Mouse (Mus musculus): Measurements from ENCODE around the gene Fam162a. TPM values are rescaled to one million over a fixed set of nuclear protein-coding genes. Genes with fewer than 3 reads are reported as not detected.

The Fam162a gene
- polyA plus RNA-seq, 1 experiment = 159 TPM

- Histone ChIP-seq H3K9me3 (replicated peaks; ENCODE audit: control insufficient read depth, insufficient read depth, low read length, poor library complexity, severe bottlenecking) (peaks cover 8% of the 10 kb centered on the region; the same call in 1 of the 2 replicates), H3K9ac (ENCODE audit: low read depth, poor library complexity, severe bottlenecking) (no peak overlapping the region), H3K27me3 (ENCODE audit: control insufficient read depth, insufficient read depth, low read length, poor library complexity, severe bottlenecking) (no peaks in the 10 kb centered on the region), H3K4me1 (ENCODE audit: control insufficient read depth, insufficient read depth, low read length) (no peaks in the 10 kb centered on the region), H3K27ac (ENCODE audit: insufficient read depth, low read length) (no peak overlapping the region), H3K36me3 (ENCODE audit: control insufficient read depth, insufficient read depth, low read length, poor library complexity, severe bottlenecking) (peaks cover 7% of the 10 kb centered on the region), H3K4me3 (ENCODE audit: low read depth, low read length) (no peak overlapping the region)
- TF ChIP-seq POLR2A (IDR thresholded peaks at IDR 0.05; ENCODE audit: insufficient read depth, low read length) (no peak), EP300 (IDR thresholded peaks at IDR 0.05; ENCODE audit: insufficient read depth, low read depth, low read length) (no peak), CTCF (IDR thresholded peaks at IDR 0.05; ENCODE audit: low read depth, low read length) (no peak)
These were observed 22.7 kb upstream of the Fam162a start for GRCm38 (mm10) chr16:36094079-36094478.

- TF ChIP-seq POLR2A (IDR thresholded peaks at IDR 0.05; ENCODE audit: insufficient read depth, low read length) = no peak
- no peak for TF ChIP-seq CTCF (IDR thresholded peaks at IDR 0.05; ENCODE audit: low read depth, low read length)
- 0 out of 2 replicates have a peak, but pooled peaks have one; percentile 13 for TF ChIP-seq EP300 (IDR thresholded peaks at IDR 0.05; ENCODE audit: insufficient read depth, low read depth, low read length)
- Histone ChIP-seq H3K36me3 (ENCODE audit: control insufficient read depth, insufficient read depth, low read length, poor library complexity, severe bottlenecking) (peaks cover 23% of the 10 kb centered on the region), H3K9me3 (replicated peaks; ENCODE audit: control insufficient read depth, insufficient read depth, low read length, poor library complexity, severe bottlenecking) (no peaks in the 10 kb centered on the region), H3K27ac (ENCODE audit: insufficient read depth, low read length) (no peak overlapping the region; the same call in 1 of the 2 replicates), H3K9ac (ENCODE audit: low read depth, poor library complexity, severe bottlenecking) (no peak overlapping the region), H3K27me3 (ENCODE audit: control insufficient read depth, insufficient read depth, low read length, poor library complexity, severe bottlenecking) (no peaks in the 10 kb centered on the region), H3K4me1 (ENCODE audit: control insufficient read depth, insufficient read depth, low read length) (peaks cover 2% of the 10 kb centered on the region), H3K4me3 (ENCODE audit: low read depth, low read length) (no peak overlapping the region)
These were observed 19.6 kb upstream of the Fam162a start for GRCm38 (mm10) chr16:36090785-36091509.

- H3K27ac ChIP-seq (ENCODE audit: insufficient read depth, low read length) = no peak overlapping the region
- H3K36me3 ChIP-seq (ENCODE audit: control insufficient read depth, insufficient read depth, low read length, poor library complexity, severe bottlenecking) = peaks cover 32% of the 10 kb centered on the region
These were observed 18.6 kb upstream of the Fam162a start for GRCm38 (mm10) chr16:36089850-36090616.

GRCm38 (mm10) chr16:36089065-36089464, 17.7 kb upstream of the Fam162a start:
- TF ChIP-seq EP300 (IDR thresholded peaks at IDR 0.05; ENCODE audit: insufficient read depth, low read depth, low read length) (no peak), CTCF (IDR thresholded peaks at IDR 0.05; ENCODE audit: low read depth, low read length) (no peak), POLR2A (IDR thresholded peaks at IDR 0.05; ENCODE audit: insufficient read depth, low read length) (no peak)
- Histone ChIP-seq H3K9me3 (replicated peaks; ENCODE audit: control insufficient read depth, insufficient read depth, low read length, poor library complexity, severe bottlenecking) (no peaks in the 10 kb centered on the region), H3K27me3 (ENCODE audit: control insufficient read depth, insufficient read depth, low read length, poor library complexity, severe bottlenecking) (no peaks in the 10 kb centered on the region), H3K27ac (ENCODE audit: insufficient read depth, low read length) (no peak overlapping the region), H3K9ac (ENCODE audit: low read depth, poor library complexity, severe bottlenecking) (no peak overlapping the region), H3K4me1 (ENCODE audit: control insufficient read depth, insufficient read depth, low read length) (peaks cover 2% of the 10 kb centered on the region), H3K4me3 (ENCODE audit: low read depth, low read length) (no peak overlapping the region), H3K36me3 (ENCODE audit: control insufficient read depth, insufficient read depth, low read length, poor library complexity, severe bottlenecking) (peaks cover 40% of the 10 kb centered on the region)

More at GRCm38 (mm10) chr16:36089850-36090616, 18.6 kb upstream of the Fam162a start:
- Histone ChIP-seq H3K9me3 (replicated peaks; ENCODE audit: control insufficient read depth, insufficient read depth, low read length, poor library complexity, severe bottlenecking) (no peaks in the 10 kb centered on the region), H3K27me3 (ENCODE audit: control insufficient read depth, insufficient read depth, low read length, poor library complexity, severe bottlenecking) (no peaks in the 10 kb centered on the region), H3K4me1 (ENCODE audit: control insufficient read depth, insufficient read depth, low read length) (peaks cover 2% of the 10 kb centered on the region), H3K9ac (ENCODE audit: low read depth, poor library complexity, severe bottlenecking) (no peak overlapping the region), H3K4me3 (ENCODE audit: low read depth, low read length) (no peak overlapping the region)
- TF ChIP-seq CTCF (IDR thresholded peaks at IDR 0.05; ENCODE audit: low read depth, low read length) (peak; percentile 34), EP300 (IDR thresholded peaks at IDR 0.05; ENCODE audit: insufficient read depth, low read depth, low read length) (no peak)

GRCm38 (mm10) chr16:36087846-36088245, 16.5 kb upstream of the Fam162a start:
- Histone ChIP-seq H3K4me3 (ENCODE audit: low read depth, low read length) (no peak overlapping the region), H3K4me1 (ENCODE audit: control insufficient read depth, insufficient read depth, low read length) (peaks cover 2% of the 10 kb centered on the region), H3K36me3 (ENCODE audit: control insufficient read depth, insufficient read depth, low read length, poor library complexity, severe bottlenecking) (peaks cover 48% of the 10 kb centered on the region), H3K27me3 (ENCODE audit: control insufficient read depth, insufficient read depth, low read length, poor library complexity, severe bottlenecking) (no peaks in the 10 kb centered on the region), H3K9ac (ENCODE audit: low read depth, poor library complexity, severe bottlenecking) (no peak overlapping the region), H3K9me3 (replicated peaks; ENCODE audit: control insufficient read depth, insufficient read depth, low read length, poor library complexity, severe bottlenecking) (no peaks in the 10 kb centered on the region), H3K27ac (ENCODE audit: insufficient read depth, low read length) (no peak overlapping the region)
- no peak for TF ChIP-seq CTCF (IDR thresholded peaks at IDR 0.05; ENCODE audit: low read depth, low read length)
- no peak for TF ChIP-seq POLR2A (IDR thresholded peaks at IDR 0.05; ENCODE audit: insufficient read depth, low read length)
- no peak for TF ChIP-seq EP300 (IDR thresholded peaks at IDR 0.05; ENCODE audit: insufficient read depth, low read depth, low read length)

- Histone ChIP-seq H3K9ac (ENCODE audit: low read depth, poor library complexity, severe bottlenecking) (no peak overlapping the region), H3K27me3 (ENCODE audit: control insufficient read depth, insufficient read depth, low read length, poor library complexity, severe bottlenecking) (no peaks in the 10 kb centered on the region), H3K9me3 (replicated peaks; ENCODE audit: control insufficient read depth, insufficient read depth, low read length, poor library complexity, severe bottlenecking) (no peaks in the 10 kb centered on the region), H3K4me3 (ENCODE audit: low read depth, low read length) (no peak overlapping the region), H3K27ac (ENCODE audit: insufficient read depth, low read length) (no peak overlapping the region), H3K4me1 (ENCODE audit: control insufficient read depth, insufficient read depth, low read length) (no peaks in the 10 kb centered on the region), H3K36me3 (ENCODE audit: control insufficient read depth, insufficient read depth, low read length, poor library complexity, severe bottlenecking) (peaks cover 28% of the 10 kb centered on the region)
- TF ChIP-seq CTCF (IDR thresholded peaks at IDR 0.05; ENCODE audit: low read depth, low read length) (no peak), POLR2A (IDR thresholded peaks at IDR 0.05; ENCODE audit: insufficient read depth, low read length) (no peak), EP300 (IDR thresholded peaks at IDR 0.05; ENCODE audit: insufficient read depth, low read depth, low read length) (no peak)
These were observed 8.5 kb upstream of the Fam162a start for GRCm38 (mm10) chr16:36079916-36080315.

Measured in ES-Bruce4 (cell line).